Mouse (Mus musculus) hindbrain, postnatal 0 days (tissue): ENCODE measurements at regions not wholly inside any gene's neighbourhood (a gene's known extent, or its start where the extent isn't known, plus 50 kb on each side); places are given as distances from the start of the nearest gene placed in this dataset.

ENCODE experiments used
- ATAC-seq: fragments of 200-750 bp; cut with Nextera tagmentation; 2 replicates; pipeline ENCODE4 v1.8.0; 2017; ENCODE audit warnings: mild to moderate bottlenecking, moderate TSS enrichment, moderate library complexity
- DNase-seq: peaks from one replicate; pipeline ENCODE4 v3.0.0-alpha.2; 2015; ENCODE audit warnings: low spot score
- H3K27ac ChIP-seq: fragments of 300-500 bp; sonication (generic); 2 replicates; pipeline ENCODE4 v1.5.1; 2014; ENCODE audit warnings: mild to moderate bottlenecking
- H3K27me3 ChIP-seq: fragments of 300-500 bp; sonication (generic); 2 replicates; pipeline ENCODE4 v1.6.1; 2014; ENCODE audit warnings: low read length, mixed read lengths; ENCODE audit not compliant: insufficient read depth
- H3K36me3 ChIP-seq: fragments of 300-500 bp; sonication (generic); 2 replicates; pipeline ENCODE4 v1.6.1; 2014; ENCODE audit warnings: low read length, mixed read lengths; ENCODE audit not compliant: insufficient read depth
- H3K4me1 ChIP-seq: fragments of 300-500 bp; sonication (generic); 2 replicates; pipeline ENCODE4 v1.6.1; 2014; ENCODE audit warnings: antibody characterized with exemption, low read length, mixed read lengths; ENCODE audit not compliant: insufficient read depth
- H3K4me2 ChIP-seq: fragments of 300-500 bp; sonication (generic); 2 replicates; pipeline ENCODE4 v1.6.1; 2014; ENCODE audit warnings: low read depth, mild to moderate bottlenecking, low read length, moderate library complexity, mixed read lengths
- H3K4me3 ChIP-seq: fragments of 300-500 bp; sonication (generic); 2 replicates; pipeline ENCODE4 v1.5.1; 2014; ENCODE audit warnings: low read length
- H3K9ac ChIP-seq: fragments of 300-500 bp; sonication (generic); replicated peaks from 2 replicates; pipeline ENCODE4 v1.6.1; 2014; ENCODE audit warnings: mild to moderate bottlenecking, low read length, moderate library complexity, mixed read lengths
- H3K9me3 ChIP-seq: fragments of 300-500 bp; sonication (generic); 2 replicates; pipeline ENCODE4 v1.6.1; 2016; ENCODE audit warnings: low read length, mixed read lengths
- CTCF ChIP-seq: IDR thresholded peaks from 2 replicates; pipeline ENCODE4 v1.5.1; 2016; ENCODE audit warnings: antibody characterized with exemption, control low read depth, low read depth
- WGBS: fragments of 180-500 bp; shearing (Covaris S2); extraction: QIAGEN DNeasy Blood & Tissue Kit; methylation state at CpG from one replicate; pipeline ENCODE4 v1.1.7; 2014; 5-methylcytosine and 5-hydroxymethylcytosine counted together

GRCm38 (mm10) chr3:80205351-80205750 is 321.0 kb downstream of the Fam198b start:
- Histone ChIP-seq H3K36me3 (no peaks in the 10 kb centered on the region), H3K4me2 (no peak overlapping the region), H3K4me1 (no peaks in the 10 kb centered on the region), H3K27me3 (no peaks in the 10 kb centered on the region), H3K9me3 (no peaks in the 10 kb centered on the region), H3K9ac (no peak overlapping the region), H3K4me3 (no peak overlapping the region), H3K27ac (no peak overlapping the region)
- no peak for TF ChIP-seq CTCF
- WGBS, result 40% methylated on average over 6 of the region's 6 CpGs
- DNase-seq (no peak), ATAC-seq (no peak)

GRCm38 (mm10) chr3:80207022-80207421 is 322.7 kb downstream of the Fam198b start:
- Histone ChIP-seq H3K4me1 (0 out of 2 replicates have a peak, but pooled peaks cover 2% of the 10 kb centered on the region), H3K36me3 (no peaks in the 10 kb centered on the region), H3K4me3 (no peak overlapping the region), H3K9me3 (no peaks in the 10 kb centered on the region), H3K9ac (no peak overlapping the region), H3K27ac (no peak overlapping the region), H3K27me3 (no peaks in the 10 kb centered on the region), H3K4me2 (no peak overlapping the region)
- WGBS, result 6% methylated on average over 1 of the region's 1 CpGs
- ATAC-seq (peak; percentile 55; the same call in 1 of the 2 replicates), DNase-seq (peak; percentile 32)
- no peak for TF ChIP-seq CTCF

GRCm38 (mm10) chr3:80208028-80208427 is 323.7 kb downstream of the Fam198b start:
- no peak overlapping the region for H3K4me2 ChIP-seq
- no peaks in the 10 kb centered on the region for H3K36me3 ChIP-seq
- H3K4me3 ChIP-seq, result no peak overlapping the region
- no peaks in the 10 kb centered on the region for H3K9me3 ChIP-seq
- DNase-seq, result no peak
- no peak overlapping the region for H3K27ac ChIP-seq
- H3K4me1 ChIP-seq, result 0 out of 2 replicates have a peak, but pooled peaks cover 2% of the 10 kb centered on the region
- no peak for TF ChIP-seq CTCF
- no peak overlapping the region for H3K9ac ChIP-seq
- 81% methylated on average over 2 of the region's 2 CpGs for WGBS
- H3K27me3 ChIP-seq, result no peaks in the 10 kb centered on the region
- ATAC-seq, result no peak

GRCm38 (mm10) chr3:80209596-80209995 is 325.3 kb downstream of the Fam198b start:
- H3K36me3 ChIP-seq, result no peaks in the 10 kb centered on the region
- DNase-seq (no peak), ATAC-seq (no peak)
- H3K9ac ChIP-seq, result no peak overlapping the region
- no peak overlapping the region for H3K4me2 ChIP-seq
- no peaks in the 10 kb centered on the region for H3K27me3 ChIP-seq
- TF ChIP-seq CTCF, result no peak
- H3K9me3 ChIP-seq, result no peaks in the 10 kb centered on the region
- H3K4me3 ChIP-seq, result no peak overlapping the region
- 0 out of 2 replicates have a peak, but pooled peaks cover 2% of the 10 kb centered on the region for H3K4me1 ChIP-seq
- no peak overlapping the region for H3K27ac ChIP-seq

GRCm38 (mm10) chr3:80211323-80212109 is 327.2 kb downstream of the Fam198b start:
- TF ChIP-seq CTCF, result no peak
- ATAC-seq, result peak; percentile 83
- DNase-seq, result peak; percentile 41

GRCm38 (mm10) chr3:80248611-80249010 is 364.3 kb downstream of the Fam198b start:
- Histone ChIP-seq H3K27ac (no peak overlapping the region), H3K9me3 (no peaks in the 10 kb centered on the region), H3K4me1 (no peaks in the 10 kb centered on the region), H3K9ac (no peak overlapping the region), H3K4me2 (no peak overlapping the region), H3K27me3 (no peaks in the 10 kb centered on the region), H3K36me3 (no peaks in the 10 kb centered on the region), H3K4me3 (no peak overlapping the region)
- ATAC-seq (peak; percentile 29; the same call in 1 of the 2 replicates), DNase-seq (peak; percentile 16)
- WGBS, result 42% methylated on average over 5 of the region's 5 CpGs
- TF ChIP-seq CTCF, result no peak

More at GRCm38 (mm10) chr3:80211323-80212109, 327.2 kb downstream of the Fam198b start:
- no peak overlapping the region for H3K4me2 ChIP-seq
- H3K9ac ChIP-seq, result no peak overlapping the region
- no peaks in the 10 kb centered on the region for H3K27me3 ChIP-seq
- no peak overlapping the region for H3K4me3 ChIP-seq
- 54% methylated on average over 3 of the region's 3 CpGs for WGBS
- H3K27ac ChIP-seq, result no peak overlapping the region
- 0 out of 2 replicates have a peak, but pooled peaks cover 2% of the 10 kb centered on the region for H3K4me1 ChIP-seq
- no peaks in the 10 kb centered on the region for H3K9me3 ChIP-seq
- no peaks in the 10 kb centered on the region for H3K36me3 ChIP-seq

DNA sequence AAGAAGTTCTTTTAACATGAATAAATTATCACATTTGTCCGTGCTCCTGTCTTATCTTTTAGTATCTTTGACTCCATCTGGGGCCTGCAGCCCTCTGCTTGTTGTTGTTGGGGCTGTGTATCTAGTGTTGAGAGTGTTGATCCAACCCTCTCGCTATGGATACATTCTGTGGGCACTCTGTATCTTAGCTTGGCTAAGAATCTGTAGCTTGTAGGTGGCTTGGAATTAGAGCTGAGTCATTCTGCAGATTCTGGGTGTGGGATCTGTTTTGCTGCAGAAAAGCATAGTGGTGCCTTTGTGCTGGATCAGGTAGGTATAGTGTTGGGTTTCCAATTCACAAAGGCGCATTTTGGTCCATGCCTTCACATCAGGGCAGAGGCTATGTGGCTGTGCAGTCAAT is 365.6 kb downstream of the Fam198b start:
- WGBS, result 74% methylated on average over 3 of the region's 3 CpGs
- no peaks in the 10 kb centered on the region for H3K4me1 ChIP-seq
- H3K4me2 ChIP-seq, result no peak overlapping the region
- ATAC-seq (no peak), DNase-seq (no peak)
- no peak for TF ChIP-seq CTCF
- H3K27ac ChIP-seq, result no peak overlapping the region
- H3K36me3 ChIP-seq, result no peaks in the 10 kb centered on the region
- no peak overlapping the region for H3K4me3 ChIP-seq
- H3K27me3 ChIP-seq, result no peaks in the 10 kb centered on the region
- H3K9ac ChIP-seq, result no peak overlapping the region
- H3K9me3 ChIP-seq, result no peaks in the 10 kb centered on the region
